Mouse (Mus musculus): ENCODE measurements around the gene Dedd2.

DNA sequence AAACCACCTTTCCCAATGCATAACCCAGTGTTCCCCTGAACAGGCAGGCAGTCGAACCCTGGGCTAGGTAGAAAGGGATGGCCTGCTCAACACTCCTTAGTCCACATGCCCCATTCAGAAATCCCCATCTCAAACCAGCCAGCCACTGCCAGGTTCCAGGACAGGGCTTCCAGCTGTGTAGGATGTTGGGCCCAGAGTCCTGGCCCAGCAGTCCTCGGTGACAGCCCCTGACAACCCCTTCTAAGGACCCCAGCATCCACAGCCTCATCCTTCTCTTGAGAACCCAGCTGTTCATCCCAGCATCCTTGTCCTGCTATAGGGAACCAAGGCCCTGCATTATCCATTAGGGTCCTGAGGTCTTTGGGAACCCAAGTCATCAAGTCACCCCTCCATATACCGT is 27.1 kb upstream of the Dedd2 start:
- no peak for TF ChIP-seq CTCF (IDR thresholded peaks at IDR 0.05)
- TF ChIP-seq EP300 (IDR thresholded peaks at IDR 0.05) = no peak
